Mouse (Mus musculus): ENCODE measurements around the gene Slc25a35.
"Not testable (repeated sequence)": the region's sequence is repeated elsewhere in the genome, so short reads cannot be mapped to it uniquely, and the experiment has no call there.

- not testable (repeated sequence) for TF ChIP-seq CTCF (IDR thresholded peaks at IDR 0.05); POLR2A (IDR thresholded peaks at IDR 0.05; ENCODE audit: insufficient read depth, low read depth, low read length)
These were observed 38.6 kb downstream of the Slc25a35 start for GRCm38 (mm10) chr11:69006575-69006974.

Data from heart, adult 2 months (tissue).